Mouse (Mus musculus): ENCODE measurements around the gene Mast1. TPM values are rescaled to one million over a fixed set of nuclear protein-coding genes. Genes with fewer than 3 reads are reported as not detected.
A peak's percentile ranks its signal among the peaks of the same experiment; 100 is the strongest.

Mast1 gene
- polyA plus RNA-seq, 1 experiment from 2014 or later: 3.6 TPM

DNA sequence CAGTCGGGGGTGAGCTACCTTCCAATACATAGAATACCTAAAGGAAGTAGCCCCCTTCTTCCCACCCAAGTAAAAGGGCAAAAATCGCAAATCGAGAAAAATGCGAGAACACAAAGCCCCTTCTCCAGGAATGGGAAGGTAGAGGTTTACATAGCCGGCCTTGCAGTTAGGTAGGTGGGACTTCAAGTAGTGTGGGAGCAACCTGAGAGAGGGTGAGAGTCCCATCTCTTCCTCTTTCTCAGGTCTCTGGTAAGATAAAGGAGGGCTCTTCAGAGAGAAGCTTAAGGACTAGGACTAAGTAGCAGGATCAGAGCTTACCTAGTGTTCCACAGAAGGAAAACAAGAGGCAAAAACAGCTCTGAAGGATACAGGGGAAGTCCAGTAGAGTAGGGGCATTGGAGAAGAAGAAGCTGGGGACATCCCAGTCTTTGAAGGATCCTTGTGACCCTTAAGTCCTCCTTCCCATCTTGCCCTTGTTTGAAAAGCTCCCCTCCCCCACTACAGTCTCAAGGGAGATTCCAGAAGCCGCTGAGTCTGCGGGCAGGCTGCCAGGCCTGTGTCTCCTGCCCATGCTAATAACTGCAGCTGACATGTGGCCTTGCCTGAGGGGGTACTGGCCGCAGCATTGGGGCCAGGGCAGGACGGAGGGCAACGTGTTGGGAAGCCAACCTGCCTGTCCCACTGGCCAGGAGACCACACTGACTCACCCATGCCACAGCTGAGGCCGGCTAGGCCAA, 43.6 kb upstream of the Mast1 start:
- Histone ChIP-seq H3K4me2 (ENCODE audit: low read depth, low read length) (peak overlapping the region; percentile 97), H3K9me3 (ENCODE audit: control insufficient read depth, low read length) (no peaks in the 10 kb centered on the region), H3K4me3 (ENCODE audit: low read depth, low read length) (peak overlapping the region; percentile 34), H3K36me3 (ENCODE audit: control insufficient read depth, insufficient read depth, low read length) (no peaks in the 10 kb centered on the region), H3K9ac (ENCODE audit: low read depth, low read length) (no peak overlapping the region), H3K27me3 (replicated peaks; ENCODE audit: control insufficient read depth, insufficient read depth, low read length) (peaks cover 16% of the 10 kb centered on the region), H3K4me1 (ENCODE audit: control insufficient read depth, insufficient read depth, low read length) (peaks cover 54% of the 10 kb centered on the region), H3K27ac (replicated peaks; ENCODE audit: low read depth, low read length) (peak overlapping the region; percentile 61)
- DNase-seq (ENCODE audit: low spot score): peak; percentile 78
- WGBS: 28% methylated on average over 11 of the region's 11 CpGs
- no peak for ATAC-seq (ENCODE audit: low read depth)

DNA sequence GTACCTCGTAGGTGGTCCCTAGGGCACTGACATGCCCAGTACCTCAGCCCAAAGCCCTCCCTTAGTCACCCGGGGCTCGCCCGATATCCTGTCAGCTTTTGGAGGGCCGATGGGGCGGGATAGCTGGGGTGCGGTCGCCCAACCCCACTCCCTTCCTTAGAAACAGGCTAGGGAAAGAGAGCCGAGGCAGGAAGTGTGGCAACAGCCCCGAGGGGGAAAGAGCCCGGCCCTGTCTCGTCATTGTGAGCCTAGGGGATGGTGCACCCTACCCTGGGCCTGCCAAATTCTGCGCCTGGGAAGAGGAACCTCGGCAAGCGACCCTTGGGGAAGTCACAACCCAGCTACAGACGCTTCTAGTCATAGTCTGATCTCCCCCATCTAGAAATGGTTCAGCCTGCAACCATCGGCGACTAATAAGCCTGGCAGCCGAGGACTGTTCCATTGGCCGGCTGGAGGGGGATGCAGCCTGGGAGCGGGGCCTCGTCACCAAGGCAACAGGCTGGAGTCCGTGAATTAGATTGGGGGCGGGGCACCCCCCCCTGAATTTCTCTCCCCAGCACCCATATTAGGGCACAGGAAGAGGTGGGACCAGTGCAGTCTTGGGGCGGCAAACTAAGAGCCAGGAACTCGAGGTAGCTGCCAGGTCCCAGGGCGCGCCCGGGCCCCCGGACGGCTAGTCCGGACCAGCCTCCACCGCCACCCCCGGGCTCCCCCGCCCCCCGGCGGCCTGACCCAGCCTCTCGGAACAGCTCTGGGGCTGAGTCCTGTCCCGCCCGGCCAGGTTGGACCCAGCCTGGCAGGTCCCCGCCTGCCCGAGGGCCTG, 42.7 kb upstream of the Mast1 start:
- peak; percentile 94 for DNase-seq (ENCODE audit: low spot score)
- Histone ChIP-seq H3K4me3 (ENCODE audit: low read depth, low read length) (peak overlapping the region; percentile 34), H3K27ac (replicated peaks; ENCODE audit: low read depth, low read length) (peak overlapping the region; percentile 61), H3K4me2 (ENCODE audit: low read depth, low read length) (peak overlapping the region; percentile 97), H3K9me3 (ENCODE audit: control insufficient read depth, low read length) (no peaks in the 10 kb centered on the region), H3K4me1 (ENCODE audit: control insufficient read depth, insufficient read depth, low read length) (peaks cover 45% of the 10 kb centered on the region), H3K27me3 (replicated peaks; ENCODE audit: control insufficient read depth, insufficient read depth, low read length) (peaks cover 16% of the 10 kb centered on the region), H3K36me3 (ENCODE audit: control insufficient read depth, insufficient read depth, low read length) (peaks cover 5% of the 10 kb centered on the region; the same call in 1 of the 2 replicates), H3K9ac (ENCODE audit: low read depth, low read length) (peak overlapping the region; percentile 53)
- peak; percentile 39 for ATAC-seq (ENCODE audit: low read depth)
- 2% methylated on average over 25 of the region's 42 CpGs for WGBS

DNA sequence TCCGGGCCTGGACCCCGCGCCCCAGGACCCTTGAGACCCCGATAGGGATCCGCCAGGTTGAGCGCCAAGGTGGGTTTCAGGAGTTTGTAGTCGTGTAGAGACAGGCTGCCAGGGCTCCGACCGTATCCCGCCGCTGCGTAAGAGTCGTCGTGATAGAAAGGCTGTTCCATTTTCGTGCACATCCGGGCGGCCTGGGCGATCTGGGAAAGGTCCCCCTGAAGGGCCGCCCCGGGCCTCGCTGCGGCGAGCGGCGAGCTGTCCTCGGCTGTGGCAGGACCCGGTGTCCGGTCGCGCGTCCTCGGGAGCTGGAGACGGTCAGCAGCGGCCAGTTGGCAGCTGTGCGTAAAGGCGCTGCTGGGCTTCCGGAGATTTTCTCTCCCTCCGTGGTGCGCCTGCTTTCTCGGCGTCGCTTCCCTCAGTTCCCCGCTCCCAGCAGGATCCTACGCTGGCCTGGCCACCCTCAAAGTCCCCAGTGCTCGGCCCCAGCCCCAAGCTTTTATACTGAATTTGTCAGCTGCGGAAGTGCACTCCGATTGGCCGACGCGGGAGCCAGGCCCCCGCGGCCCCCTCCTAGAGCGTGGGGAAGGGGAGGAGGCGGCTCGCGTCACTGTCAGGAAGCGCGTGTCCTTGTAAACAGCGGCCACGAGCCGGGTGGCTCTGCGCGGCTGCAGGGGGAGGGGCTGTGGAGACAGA, 41.2 kb upstream of the Mast1 start, which contains the start of gene Junb:
Junb (minus strand) TSS at position 471 of the 693 bp plus-strand sequence.
- H3K4me2 ChIP-seq (ENCODE audit: low read depth, low read length): peak within 1 kb of the TSS; percentile 97
- H3K9me3 ChIP-seq (ENCODE audit: control insufficient read depth, low read length): no peaks in the 10 kb centered on the region
- peaks cover 16% of the 10 kb centered on the region for H3K27me3 ChIP-seq (replicated peaks; ENCODE audit: control insufficient read depth, insufficient read depth, low read length)
- H3K27ac ChIP-seq (replicated peaks; ENCODE audit: low read depth, low read length): peak within 1 kb of the TSS; percentile 82
- under 1% methylated on average over 36 of the region's 63 CpGs for WGBS
- peak within 1 kb of the TSS; percentile 62 for H3K4me3 ChIP-seq (ENCODE audit: low read depth, low read length)
- H3K36me3 ChIP-seq (ENCODE audit: control insufficient read depth, insufficient read depth, low read length): peaks cover 18% of the 10 kb centered on the region
- DNase-seq (ENCODE audit: low spot score) (peak; percentile 96), ATAC-seq (ENCODE audit: low read depth) (peak; percentile 38)
- peak within 1 kb of the TSS; percentile 75 for H3K9ac ChIP-seq (ENCODE audit: low read depth, low read length)
- H3K4me1 ChIP-seq (ENCODE audit: control insufficient read depth, insufficient read depth, low read length): peaks cover 41% of the 10 kb centered on the region

DNA sequence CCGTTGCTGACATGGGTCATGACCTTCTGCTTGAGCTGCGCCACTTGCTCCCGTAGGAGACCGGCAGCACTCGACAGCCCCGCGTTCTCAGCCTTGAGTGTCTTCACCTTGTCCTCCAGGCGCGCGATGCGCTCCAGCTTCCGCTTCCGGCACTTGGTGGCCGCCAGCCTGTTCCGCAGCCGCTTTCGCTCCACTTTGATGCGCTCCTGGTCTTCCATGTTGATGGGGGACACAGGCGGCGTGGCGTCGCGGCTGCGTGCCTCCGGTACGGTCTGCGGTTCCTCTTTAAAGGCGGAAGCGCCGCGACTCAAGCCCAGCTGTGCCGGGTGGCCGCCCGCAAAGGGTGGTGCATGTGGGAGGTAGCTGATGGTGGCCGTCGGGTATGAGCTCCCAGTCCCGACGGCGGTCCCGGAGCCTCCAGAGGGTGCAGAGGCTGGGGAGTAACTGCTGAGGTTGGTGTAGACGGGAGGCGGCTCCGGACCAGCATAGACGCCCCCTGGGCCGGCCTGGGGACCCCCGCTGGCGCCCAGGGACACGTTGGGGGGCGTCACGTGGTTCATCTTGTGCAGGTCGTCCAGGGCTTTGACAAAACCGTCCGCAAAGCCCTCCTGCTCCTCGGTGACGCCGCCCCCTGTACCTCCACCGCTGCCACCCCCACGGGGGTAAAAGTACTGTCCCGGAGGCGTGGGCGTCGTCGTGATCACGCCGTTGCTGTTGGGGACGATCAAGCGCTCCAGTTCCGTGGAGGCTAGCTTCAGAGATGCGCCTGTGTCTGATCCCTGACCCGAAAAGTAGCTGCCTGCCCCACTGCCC, 40.5 kb upstream of the Mast1 start:
- Histone ChIP-seq H3K27me3 (replicated peaks; ENCODE audit: control insufficient read depth, insufficient read depth, low read length) (peaks cover 16% of the 10 kb centered on the region), H3K27ac (replicated peaks; ENCODE audit: low read depth, low read length) (peak overlapping the region; percentile 82), H3K9me3 (ENCODE audit: control insufficient read depth, low read length) (no peaks in the 10 kb centered on the region), H3K4me2 (ENCODE audit: low read depth, low read length) (peak overlapping the region; percentile 97), H3K4me1 (ENCODE audit: control insufficient read depth, insufficient read depth, low read length) (peaks cover 41% of the 10 kb centered on the region), H3K4me3 (ENCODE audit: low read depth, low read length) (peak overlapping the region; percentile 62), H3K36me3 (ENCODE audit: control insufficient read depth, insufficient read depth, low read length) (peaks cover 26% of the 10 kb centered on the region), H3K9ac (ENCODE audit: low read depth, low read length) (peak overlapping the region; percentile 75)
- no peak for ATAC-seq (ENCODE audit: low read depth)
- WGBS: under 1% methylated on average over 40 of the region's 70 CpGs
- DNase-seq (ENCODE audit: low spot score): no peak

DNA sequence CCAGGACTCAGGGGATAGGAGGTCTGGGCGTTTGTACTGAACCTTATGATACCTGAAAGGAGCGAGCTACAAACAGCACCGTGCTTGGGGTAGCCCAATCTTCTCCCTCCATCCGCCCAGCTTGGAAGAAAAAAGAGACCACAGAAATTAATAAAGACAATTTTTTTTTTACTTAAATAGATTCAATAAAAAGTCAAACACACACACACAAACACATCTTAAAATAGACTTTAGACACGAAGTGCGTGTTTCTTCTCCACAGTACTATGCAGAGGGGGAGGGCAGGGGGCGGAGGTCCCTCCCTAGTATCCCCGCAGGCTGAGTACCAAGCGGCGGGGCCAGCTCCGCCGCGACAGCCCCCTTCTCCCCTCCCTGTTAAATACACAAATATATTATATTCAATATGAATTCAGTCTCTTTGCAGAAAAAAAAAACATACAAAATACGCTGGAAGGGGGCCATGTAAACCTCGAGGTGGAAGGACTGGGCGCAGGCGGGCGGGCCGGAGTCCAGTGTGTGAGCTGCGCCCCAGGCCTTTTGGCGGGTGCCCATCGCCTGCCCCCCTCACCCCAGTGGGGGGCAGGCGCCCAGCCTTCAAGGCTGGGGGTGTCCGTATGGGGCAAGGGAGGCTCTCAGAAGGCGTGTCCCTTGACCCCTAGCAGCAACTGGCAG, 39.7 kb upstream of the Mast1 start:
- Histone ChIP-seq H3K36me3 (ENCODE audit: control insufficient read depth, insufficient read depth, low read length) (peaks cover 33% of the 10 kb centered on the region), H3K27ac (replicated peaks; ENCODE audit: low read depth, low read length) (peak overlapping the region; percentile 82), H3K4me1 (ENCODE audit: control insufficient read depth, insufficient read depth, low read length) (peaks cover 37% of the 10 kb centered on the region), H3K4me2 (ENCODE audit: low read depth, low read length) (peak overlapping the region; percentile 97), H3K9ac (ENCODE audit: low read depth, low read length) (peak overlapping the region; percentile 75), H3K9me3 (ENCODE audit: control insufficient read depth, low read length) (no peaks in the 10 kb centered on the region), H3K4me3 (ENCODE audit: low read depth, low read length) (peak overlapping the region; percentile 62), H3K27me3 (replicated peaks; ENCODE audit: control insufficient read depth, insufficient read depth, low read length) (peaks cover 16% of the 10 kb centered on the region)
- ATAC-seq (ENCODE audit: low read depth) (no peak), DNase-seq (ENCODE audit: low spot score) (no peak)
- WGBS: 4% methylated on average over 20 of the region's 25 CpGs

DNA sequence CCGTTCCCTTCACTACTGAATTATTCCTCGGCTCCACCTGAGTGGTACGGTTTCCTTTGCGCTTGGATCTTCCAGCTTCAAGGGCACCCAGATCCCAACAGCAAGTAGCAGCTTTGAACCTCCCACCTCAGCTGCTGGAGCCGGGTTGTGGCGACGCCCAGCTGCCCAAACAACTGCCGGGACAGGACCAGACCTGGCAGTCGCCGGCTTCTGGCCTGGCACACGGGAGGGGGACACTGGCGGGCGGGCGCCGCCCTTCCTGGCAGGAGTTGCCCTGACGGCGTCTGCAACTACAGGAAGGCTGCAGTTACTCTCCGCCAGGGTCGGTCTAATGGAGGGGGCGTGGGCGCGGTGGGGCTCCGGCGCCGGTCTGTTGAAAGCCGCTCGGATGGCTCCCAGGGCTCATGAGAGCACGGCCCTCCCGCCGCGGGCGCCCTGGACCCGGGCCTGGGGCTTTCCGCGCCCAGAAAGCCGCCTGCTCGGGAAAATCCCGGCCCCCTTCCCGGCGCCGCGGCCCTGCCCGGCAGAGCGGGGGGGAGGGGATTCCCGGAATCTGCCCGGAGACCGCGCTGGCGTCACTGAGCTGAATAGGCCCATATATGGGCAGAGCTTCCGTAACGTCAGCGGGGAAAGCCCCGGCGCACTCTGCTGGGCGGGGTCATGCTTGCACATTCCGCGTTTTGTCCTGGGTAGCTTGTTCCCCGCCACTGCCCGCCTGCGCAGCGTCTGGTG, 39.0 kb upstream of the Mast1 start:
- peak overlapping the region; percentile 75 for H3K9ac ChIP-seq (ENCODE audit: low read depth, low read length)
- peak overlapping the region; percentile 82 for H3K27ac ChIP-seq (replicated peaks; ENCODE audit: low read depth, low read length)
- peak overlapping the region; percentile 62 for H3K4me3 ChIP-seq (ENCODE audit: low read depth, low read length)
- DNase-seq (ENCODE audit: low spot score) (peak; percentile 96), ATAC-seq (ENCODE audit: low read depth) (peak; percentile 86)
- H3K27me3 ChIP-seq (replicated peaks; ENCODE audit: control insufficient read depth, insufficient read depth, low read length): peaks cover 16% of the 10 kb centered on the region
- H3K4me2 ChIP-seq (ENCODE audit: low read depth, low read length): peak overlapping the region; percentile 97
- H3K4me1 ChIP-seq (ENCODE audit: control insufficient read depth, insufficient read depth, low read length): peaks cover 31% of the 10 kb centered on the region
- no peaks in the 10 kb centered on the region for H3K9me3 ChIP-seq (ENCODE audit: control insufficient read depth, low read length)
- peaks cover 40% of the 10 kb centered on the region for H3K36me3 ChIP-seq (ENCODE audit: control insufficient read depth, insufficient read depth, low read length)
- WGBS: 2% methylated on average over 22 of the region's 61 CpGs

DNA sequence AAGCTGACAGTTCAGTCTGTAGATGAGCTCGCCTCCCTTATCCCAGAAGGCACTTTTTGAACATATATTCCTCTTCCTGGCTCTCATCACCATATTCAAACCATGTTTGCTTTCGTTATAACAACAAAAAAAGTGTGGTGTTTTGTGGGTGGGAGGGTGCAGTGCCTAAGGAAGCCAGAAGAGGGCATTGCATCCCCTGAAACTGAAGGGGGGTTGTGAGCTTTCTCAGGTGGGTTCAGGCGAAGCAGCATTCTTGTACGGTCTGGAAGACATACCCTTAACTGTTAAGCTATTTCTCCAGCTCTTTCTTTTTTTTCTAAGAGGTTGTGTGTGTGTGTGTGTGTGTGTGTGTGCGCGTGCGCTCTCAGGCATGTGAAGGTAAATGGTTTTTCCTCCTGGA, 38.3 kb upstream of the Mast1 start:
- Histone ChIP-seq H3K4me2 (ENCODE audit: low read depth, low read length) (peak overlapping the region; percentile 97; the same call in 1 of the 2 replicates), H3K27me3 (replicated peaks; ENCODE audit: control insufficient read depth, insufficient read depth, low read length) (peaks cover 16% of the 10 kb centered on the region), H3K27ac (replicated peaks; ENCODE audit: low read depth, low read length) (peak overlapping the region; percentile 82; the same call in 1 of the 2 replicates), H3K36me3 (ENCODE audit: control insufficient read depth, insufficient read depth, low read length) (peaks cover 45% of the 10 kb centered on the region), H3K9me3 (ENCODE audit: control insufficient read depth, low read length) (no peaks in the 10 kb centered on the region), H3K4me3 (ENCODE audit: low read depth, low read length) (peak overlapping the region; percentile 62; the same call in 1 of the 2 replicates), H3K4me1 (ENCODE audit: control insufficient read depth, insufficient read depth, low read length) (peaks cover 32% of the 10 kb centered on the region), H3K9ac (ENCODE audit: low read depth, low read length) (no peak overlapping the region)
- DNase-seq (ENCODE audit: low spot score) (no peak), ATAC-seq (ENCODE audit: low read depth) (no peak)
- whole genome bisulfite sequencing: 26% methylated on average over 7 of the region's 7 CpGs
